ENCODE assay signal across 1 mouse cellular context in genomic region chr17:55957168-55957567, GRCm38 (mm10).
A peak's percentile ranks its signal among the peaks of the same experiment; 100 is the strongest.
TF ChIP-seq lines count a peak whose summit lies in the region.

No protein-coding gene starts in this region.

TF ChIP-seq in MEL, 35 proteins besides CTCF, POLR2A, EP300 and RAD21 (continued from another document):
- no peak for TF ChIP-seq NRF1 (IDR thresholded peaks at IDR 0.05; ENCODE audit: insufficient read depth, low read depth, low read length, poor library complexity, severe bottlenecking)
- TF ChIP-seq SMC3 (IDR thresholded peaks at IDR 0.05; ENCODE audit: low read depth, low read length) = peak; percentile 75
- TF ChIP-seq ZC3H11A (IDR thresholded peaks at IDR 0.05; ENCODE audit: low read depth, low read length) = peak; percentile 79
- 0 out of 2 replicates have a peak, but pooled peaks have one; percentile 21 for TF ChIP-seq RCOR1 (IDR thresholded peaks at IDR 0.05; ENCODE audit: low read depth, low read length)
- TF ChIP-seq SIN3A (IDR thresholded peaks at IDR 0.05; ENCODE audit: low read length) = peak; percentile 44
